Mouse (Mus musculus): ENCODE results near the gene Lsm2. TPM values are rescaled to one million over a fixed set of nuclear protein-coding genes. Genes with fewer than 3 reads are reported as not detected.
"Not testable (repeated sequence)": the region's sequence is repeated elsewhere in the genome, so short reads cannot be mapped to it uniquely, and the experiment has no call there.

Lsm2 gene
- polyA plus RNA-seq, 1 experiment from 2014 or later, result 150 TPM

- Histone ChIP-seq H3K4me1 (peaks cover 13% of the 10 kb centered on the region), H3K4me3 (no peak overlapping the region), H3K9me3 (no peaks in the 10 kb centered on the region), H3K9ac (no peak overlapping the region), H3K27ac (no peak overlapping the region), H3K4me2 (replicated peaks) (no peak overlapping the region), H3K36me3 (no peaks in the 10 kb centered on the region), H3K27me3 (replicated peaks) (no peaks in the 10 kb centered on the region)
- WGBS, result 84% methylated on average over 7 of the region's 7 CpGs
- no peak for ATAC-seq (ENCODE audit: low FRiP score, low read depth)
Measured at GRCm38 (mm10) chr17:35031880-35032279, 50.2 kb downstream of the Lsm2 start.

DNA sequence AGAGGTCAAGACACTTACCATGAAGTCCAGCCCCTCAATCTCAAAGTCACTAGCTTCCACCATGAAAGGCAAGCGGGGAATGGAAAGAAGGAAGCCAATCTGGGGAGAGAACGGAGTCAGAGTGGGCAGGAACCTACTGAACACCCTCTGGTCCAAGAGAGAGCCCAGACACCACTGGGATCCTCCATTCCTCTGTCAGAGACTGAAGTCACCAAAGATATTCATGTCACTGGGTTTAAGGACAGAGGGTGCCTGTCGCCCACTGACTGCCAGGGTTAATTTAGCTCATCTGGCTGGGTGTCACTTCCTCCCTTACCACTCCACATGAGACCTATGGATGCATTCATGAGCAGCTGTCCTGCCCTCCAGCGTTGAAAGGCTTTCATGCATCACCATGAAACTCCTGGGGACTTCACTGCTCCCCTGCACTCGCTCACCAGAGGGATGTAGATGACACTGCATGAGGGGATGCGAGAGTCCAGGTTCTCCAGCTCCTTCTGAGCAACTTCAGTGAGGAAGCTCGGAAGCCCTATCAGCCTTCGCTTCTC lies 50.7 kb downstream of the Lsm2 start:
- no peaks in the 10 kb centered on the region for H3K9me3 ChIP-seq
- H3K36me3 ChIP-seq, result no peaks in the 10 kb centered on the region
- H3K4me2 ChIP-seq (replicated peaks), result no peak overlapping the region
- ATAC-seq (ENCODE audit: low FRiP score, low read depth), result no peak
- H3K27me3 ChIP-seq (replicated peaks), result no peaks in the 10 kb centered on the region
- no peak overlapping the region for H3K27ac ChIP-seq
- no peak overlapping the region for H3K4me3 ChIP-seq
- 78% methylated on average over 8 of the region's 8 CpGs for WGBS
- H3K4me1 ChIP-seq, result peaks cover 10% of the 10 kb centered on the region
- H3K9ac ChIP-seq, result no peak overlapping the region

DNA sequence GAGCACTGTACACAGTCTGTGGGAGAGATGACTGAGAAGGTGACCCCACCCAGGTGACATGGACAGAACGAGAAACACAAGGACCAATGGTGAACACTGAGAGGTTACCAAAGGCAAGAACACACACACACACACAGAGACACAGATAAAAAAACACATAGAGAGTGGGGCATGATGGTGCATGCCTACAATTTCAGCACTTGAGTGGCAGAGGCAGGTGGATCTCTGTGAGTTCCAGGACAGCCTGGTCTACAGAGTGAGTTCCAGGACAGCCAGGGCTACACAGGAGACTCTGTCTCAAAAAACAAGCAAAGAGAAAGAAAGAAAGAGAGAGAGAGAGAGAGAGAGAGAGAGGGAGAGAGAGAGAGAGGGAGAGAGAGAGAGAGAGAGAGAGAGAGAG lies 52.0 kb downstream of the Lsm2 start:
- H3K27me3 ChIP-seq (replicated peaks); H3K36me3 ChIP-seq; H3K4me1 ChIP-seq; H3K4me3 ChIP-seq; H3K27ac ChIP-seq; ATAC-seq (ENCODE audit: low FRiP score, low read depth); H3K4me2 ChIP-seq (replicated peaks); H3K9me3 ChIP-seq; H3K9ac ChIP-seq: not testable (repeated sequence)
- 76% methylated on average over 1 of the region's 1 CpGs for WGBS

DNA sequence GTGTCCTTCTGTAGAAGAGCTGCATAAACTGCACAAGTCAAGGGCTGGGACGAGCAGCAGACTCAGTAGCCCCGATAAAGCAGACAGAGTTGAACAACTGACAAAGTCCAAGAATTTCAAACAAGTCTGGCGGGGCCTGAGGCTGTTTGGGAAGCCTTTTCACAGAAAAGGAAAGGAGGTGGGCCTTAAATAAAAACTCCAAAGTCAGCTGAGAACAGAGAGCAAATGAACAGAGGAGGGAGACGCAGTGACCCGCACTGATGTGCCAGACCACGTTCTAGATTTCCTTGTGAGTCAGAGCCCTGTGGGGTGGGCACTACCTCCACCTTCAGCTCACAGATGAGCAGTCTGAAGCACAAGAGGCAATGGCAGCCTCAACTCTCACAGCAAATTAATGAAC lies 53.2 kb downstream of the Lsm2 start:
- no peaks in the 10 kb centered on the region for H3K27me3 ChIP-seq (replicated peaks)
- H3K9ac ChIP-seq, result no peak overlapping the region
- H3K4me3 ChIP-seq, result no peak overlapping the region
- WGBS, result 82% methylated on average over 6 of the region's 6 CpGs
- H3K36me3 ChIP-seq, result no peaks in the 10 kb centered on the region
- peaks cover 4% of the 10 kb centered on the region for H3K4me1 ChIP-seq
- H3K27ac ChIP-seq, result no peak overlapping the region
- H3K9me3 ChIP-seq, result no peaks in the 10 kb centered on the region
- ATAC-seq (ENCODE audit: low FRiP score, low read depth), result no peak
- H3K4me2 ChIP-seq (replicated peaks), result no peak overlapping the region

Other genes with a start within 250 kb of the Lsm2 start
- not detected in 2 replicates for gene C4b, start 238.0 kb upstream of the Lsm2 start, polyA plus RNA-seq (2016; fragmentation: Nextera tagmentation; extraction: Ambion mirVana)
- not detected in 2 replicates for gene Cyp21a1, start 177.3 kb upstream of the Lsm2 start, polyA plus RNA-seq (2016; fragmentation: Nextera tagmentation; extraction: Ambion mirVana)
- gene Stk19, start 144.9 kb upstream of the Lsm2 start, polyA plus RNA-seq (2016; fragmentation: Nextera tagmentation; extraction: Ambion mirVana), result 30.8 and 30.9 TPM in 2 replicates
- gene Dxo, start 144.8 kb upstream of the Lsm2 start, polyA plus RNA-seq (2016; fragmentation: Nextera tagmentation; extraction: Ambion mirVana), result 64.1 and 66.2 TPM in 2 replicates
- 61.2 and 64.7 TPM in 2 replicates for gene Skiv2l, start 131.7 kb upstream of the Lsm2 start, polyA plus RNA-seq (2016; fragmentation: Nextera tagmentation; extraction: Ambion mirVana)
- 95.9 and 98.6 TPM in 2 replicates for gene Nelfe, start 131.5 kb upstream of the Lsm2 start, polyA plus RNA-seq (2016; fragmentation: Nextera tagmentation; extraction: Ambion mirVana)
- gene Cfb, start 119.3 kb upstream of the Lsm2 start, polyA plus RNA-seq (2016; fragmentation: Nextera tagmentation; extraction: Ambion mirVana), result 2.0 and 3.0 TPM in 2 replicates
- gene Zbtb12, start 102.4 kb upstream of the Lsm2 start, polyA plus RNA-seq (2016; fragmentation: Nextera tagmentation; extraction: Ambion mirVana), result 11.5 and 12.0 TPM in 2 replicates
- gene Gm20547, start 99.8 kb upstream of the Lsm2 start, polyA plus RNA-seq (2016; fragmentation: Nextera tagmentation; extraction: Ambion mirVana), result not detected in 2 replicates
- gene C2, start 83.6 kb upstream of the Lsm2 start, polyA plus RNA-seq (2016; fragmentation: Nextera tagmentation; extraction: Ambion mirVana), result 1.0 and 1.5 TPM in 2 replicates
- gene Ehmt2, start 83.4 kb upstream of the Lsm2 start, polyA plus RNA-seq (2016; fragmentation: Nextera tagmentation; extraction: Ambion mirVana), result 113 and 117 TPM in 2 replicates
- gene Slc44a4, start 67.4 kb upstream of the Lsm2 start, polyA plus RNA-seq (2016; fragmentation: Nextera tagmentation; extraction: Ambion mirVana), result not detected in 2 replicates
- gene Neu1, start 50.6 kb upstream of the Lsm2 start, polyA plus RNA-seq (2016; fragmentation: Nextera tagmentation; extraction: Ambion mirVana), result 24.4 and 27.3 TPM in 2 replicates
- gene Hspa1b, start 22.6 kb upstream of the Lsm2 start, polyA plus RNA-seq (2016; fragmentation: Nextera tagmentation; extraction: Ambion mirVana), result 0.26 TPM in 1 of 2 replicates, not detected in the other
- gene Gm20481, start 11.9 kb upstream of the Lsm2 start, polyA plus RNA-seq (2016; fragmentation: Nextera tagmentation; extraction: Ambion mirVana), result not detected in 2 replicates
- gene Hspa1a, start 9.7 kb upstream of the Lsm2 start, polyA plus RNA-seq (2016; fragmentation: Nextera tagmentation; extraction: Ambion mirVana), result 3.1 and 3.5 TPM in 2 replicates
- 1.4 and 2.3 TPM in 2 replicates for gene Hspa1l, start 9.2 kb upstream of the Lsm2 start, polyA plus RNA-seq (2016; fragmentation: Nextera tagmentation; extraction: Ambion mirVana)
- 118 and 119 TPM in 2 replicates for gene Vars, start 19.1 kb downstream of the Lsm2 start, polyA plus RNA-seq (2016; fragmentation: Nextera tagmentation; extraction: Ambion mirVana)
- gene Vwa7, start 34.7 kb downstream of the Lsm2 start, polyA plus RNA-seq (2016; fragmentation: Nextera tagmentation; extraction: Ambion mirVana), result 0.06 and 0.15 TPM in 2 replicates
- 3.8 and 5.0 TPM in 2 replicates for gene Sapcd1, start 46.2 kb downstream of the Lsm2 start, polyA plus RNA-seq (2016; fragmentation: Nextera tagmentation; extraction: Ambion mirVana)
- gene Msh5, start 64.9 kb downstream of the Lsm2 start, polyA plus RNA-seq (2016; fragmentation: Nextera tagmentation; extraction: Ambion mirVana), result 3.1 and 4.1 TPM in 2 replicates
- gene Clic1, start 68.1 kb downstream of the Lsm2 start, polyA plus RNA-seq (2016; fragmentation: Nextera tagmentation; extraction: Ambion mirVana), result 169 and 178 TPM in 2 replicates
- 564 and 591 TPM in 2 replicates for gene Ddah2, start 77.2 kb downstream of the Lsm2 start, polyA plus RNA-seq (2016; fragmentation: Nextera tagmentation; extraction: Ambion mirVana)
- not detected in 2 replicates for gene Ly6g6c, start 83.5 kb downstream of the Lsm2 start, polyA plus RNA-seq (2016; fragmentation: Nextera tagmentation; extraction: Ambion mirVana)
- gene Mpig6b, start 84.3 kb downstream of the Lsm2 start, polyA plus RNA-seq (2016; fragmentation: Nextera tagmentation; extraction: Ambion mirVana), result 0.81 and 0.88 TPM in 2 replicates
- 0.38 and 0.57 TPM in 2 replicates for gene Ly6g6e, start 95.0 kb downstream of the Lsm2 start, polyA plus RNA-seq (2016; fragmentation: Nextera tagmentation; extraction: Ambion mirVana)
- gene Ly6g6d, start 96.2 kb downstream of the Lsm2 start, polyA plus RNA-seq (2016; fragmentation: Nextera tagmentation; extraction: Ambion mirVana), result 1.9 and 2.2 TPM in 2 replicates
- 0.23 and 0.84 TPM in 2 replicates for gene Ly6g6f, start 103.7 kb downstream of the Lsm2 start, polyA plus RNA-seq (2016; fragmentation: Nextera tagmentation; extraction: Ambion mirVana)
- gene Abhd16a, start 107.4 kb downstream of the Lsm2 start, polyA plus RNA-seq (2016; fragmentation: Nextera tagmentation; extraction: Ambion mirVana), result 78.7 and 83.6 TPM in 2 replicates
- not detected in 2 replicates for gene Ly6g5c, start 126.4 kb downstream of the Lsm2 start, polyA plus RNA-seq (2016; fragmentation: Nextera tagmentation; extraction: Ambion mirVana)
- gene Ly6g5b, start 133.6 kb downstream of the Lsm2 start, polyA plus RNA-seq (2016; fragmentation: Nextera tagmentation; extraction: Ambion mirVana), result 1.1 TPM in 2 replicates
- gene Gpank1, start 139.6 kb downstream of the Lsm2 start, polyA plus RNA-seq (2016; fragmentation: Nextera tagmentation; extraction: Ambion mirVana), result 24.9 and 28.0 TPM in 2 replicates
- gene Csnk2b, start 140.2 kb downstream of the Lsm2 start, polyA plus RNA-seq (2016; fragmentation: Nextera tagmentation; extraction: Ambion mirVana), result 289 and 295 TPM in 2 replicates
- gene D17H6S53E, start 144.5 kb downstream of the Lsm2 start, polyA plus RNA-seq (2016; fragmentation: Nextera tagmentation; extraction: Ambion mirVana), result 6.1 and 7.8 TPM in 2 replicates
- 0.32 and 0.93 TPM in 2 replicates for gene Apom, start 150.2 kb downstream of the Lsm2 start, polyA plus RNA-seq (2016; fragmentation: Nextera tagmentation; extraction: Ambion mirVana)
- gene Bag6, start 153.3 kb downstream of the Lsm2 start, polyA plus RNA-seq (2016; fragmentation: Nextera tagmentation; extraction: Ambion mirVana), result 82.8 and 84.5 TPM in 2 replicates
- 205 and 224 TPM in 2 replicates for gene Prrc2a, start 183.0 kb downstream of the Lsm2 start, polyA plus RNA-seq (2016; fragmentation: Nextera tagmentation; extraction: Ambion mirVana)
- gene Aif1, start 194.2 kb downstream of the Lsm2 start, polyA plus RNA-seq (2016; fragmentation: Nextera tagmentation; extraction: Ambion mirVana), result 8.3 and 9.1 TPM in 2 replicates
- 6.8 and 7.0 TPM in 2 replicates for gene Lst1, start 206.6 kb downstream of the Lsm2 start, polyA plus RNA-seq (2016; fragmentation: Nextera tagmentation; extraction: Ambion mirVana)
- 0.39 and 0.57 TPM in 2 replicates for gene Ltb, start 212.6 kb downstream of the Lsm2 start, polyA plus RNA-seq (2016; fragmentation: Nextera tagmentation; extraction: Ambion mirVana)
- 0.18 TPM in 1 of 2 replicates, not detected in the other for gene Tnf, start 220.1 kb downstream of the Lsm2 start, polyA plus RNA-seq (2016; fragmentation: Nextera tagmentation; extraction: Ambion mirVana)
- not detected in 2 replicates for gene Lta, start 223.5 kb downstream of the Lsm2 start, polyA plus RNA-seq (2016; fragmentation: Nextera tagmentation; extraction: Ambion mirVana)
- not detected in 2 replicates for gene Gm16181, start 239.0 kb downstream of the Lsm2 start, polyA plus RNA-seq (2016; fragmentation: Nextera tagmentation; extraction: Ambion mirVana)